Mouse (Mus musculus) bone marrow, adult 2 months (tissue): ENCODE data around the gene Abca17.

Experiments
- CTCF ChIP-seq: fragments of 200-500 bp; IDR thresholded peaks from 2 replicates; pipeline ENCODE4 v1.5.1; 2011; ENCODE audit warnings: low read length, control low read depth; ENCODE audit not compliant: control insufficient read depth, insufficient read depth
- POLR2A ChIP-seq: fragments of 200-500 bp; IDR thresholded peaks from 2 replicates; pipeline ENCODE4 v1.6.1; 2011; ENCODE audit warnings: low read depth, mild to moderate bottlenecking, control low read depth, low read length, borderline replicate concordance; ENCODE audit not compliant: control insufficient read depth

GRCm38 (mm10) chr17:24352370-24353194 is 1.7 kb upstream of the Abca17 start:
- TF ChIP-seq CTCF (no peak), POLR2A (no peak)
